Mouse (Mus musculus): ENCODE measurements around the gene A930017K11Rik. TPM values are rescaled to one million over a fixed set of nuclear protein-coding genes. Genes with fewer than 3 reads are reported as not detected.

Gene A930017K11Rik
- polyA plus RNA-seq (2015; fragmentation: Nextera tagmentation; extraction: Ambion mirVana) = 0.05 and 0.09 TPM in 2 replicates

DNA sequence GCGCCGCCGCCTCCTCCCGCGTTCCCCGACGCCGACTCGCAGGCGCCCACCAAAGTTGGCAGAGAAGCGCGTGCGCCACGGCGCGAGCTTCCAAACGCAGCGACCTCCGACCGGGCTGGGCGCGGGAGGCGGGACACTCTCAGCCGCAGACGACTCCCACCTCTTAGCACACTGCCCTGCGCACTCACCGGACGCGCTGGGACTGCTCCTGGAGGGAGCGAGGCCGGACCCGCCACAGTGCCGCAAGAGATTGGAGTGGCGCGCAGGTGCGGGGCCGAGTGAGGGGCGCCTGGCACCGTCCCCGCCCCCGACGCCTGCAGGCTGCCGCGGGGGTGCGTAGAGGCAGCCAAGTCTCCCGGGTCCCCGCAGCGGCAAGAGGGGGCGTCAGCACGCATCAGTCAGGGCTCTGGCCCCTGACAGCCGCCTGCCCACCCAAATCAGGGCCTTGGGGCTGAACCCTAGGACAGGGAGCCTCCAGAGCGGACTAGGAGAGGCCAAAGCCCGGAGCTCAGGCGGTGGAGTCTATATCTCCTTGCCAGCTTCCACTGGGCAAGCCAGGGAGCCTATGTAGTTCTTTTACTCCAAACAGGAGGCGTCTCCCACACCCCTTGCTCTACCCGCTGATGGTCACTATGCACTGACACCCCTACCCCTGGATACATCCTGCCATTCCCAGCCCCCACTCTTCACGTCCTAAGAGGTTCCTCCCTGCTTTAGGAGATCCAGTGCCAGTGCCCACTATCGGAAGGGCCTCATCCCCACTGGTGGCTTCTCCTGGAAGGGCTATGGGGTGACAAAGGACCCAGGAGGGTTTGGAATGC, at the start of gene A930017K11Rik:
TSS of gene A930017K11Rik (minus strand) at position 763 of the 821 bp plus-strand sequence.
- H3K4me3 ChIP-seq (ENCODE audit: low read depth, low read length) = peak within 1 kb of the TSS; percentile 36
- H3K9me3 ChIP-seq (ENCODE audit: control insufficient read depth) = no peaks in the 10 kb centered on the region
- WGBS = 2% methylated on average over 58 of the region's 58 CpGs
- TF ChIP-seq CTCF (IDR thresholded peaks at IDR 0.05; ENCODE audit: low read depth) = no peak
- H3K4me2 ChIP-seq (replicated peaks; ENCODE audit: low read depth) = peak within 1 kb of the TSS; percentile 68
- H3K9ac ChIP-seq (ENCODE audit: low read depth, low read length) = no peak within 1 kb of the TSS
- no peak within 1 kb of the TSS for H3K27ac ChIP-seq (ENCODE audit: low read depth, low read length)
- no peaks in the 10 kb centered on the region for H3K36me3 ChIP-seq (ENCODE audit: control insufficient read depth, insufficient read depth)
- 0 out of 2 replicates have a peak, but pooled peaks have one; percentile 23 for ATAC-seq
- H3K27me3 ChIP-seq (replicated peaks; ENCODE audit: control insufficient read depth, insufficient read depth, low read length) = peaks cover 38% of the 10 kb centered on the region
- H3K4me1 ChIP-seq (replicated peaks; ENCODE audit: control insufficient read depth, insufficient read depth, low read length) = no peaks in the 10 kb centered on the region

GRCm38 (mm10) chr17:25998425-25998824, 46.1 kb upstream of the A930017K11Rik start:
- Histone ChIP-seq H3K4me2 (replicated peaks; ENCODE audit: low read depth) (no peak overlapping the region), H3K9me3 (ENCODE audit: control insufficient read depth) (no peaks in the 10 kb centered on the region), H3K27me3 (replicated peaks; ENCODE audit: control insufficient read depth, insufficient read depth, low read length) (no peaks in the 10 kb centered on the region), H3K4me3 (ENCODE audit: low read depth, low read length) (no peak overlapping the region), H3K36me3 (ENCODE audit: control insufficient read depth, insufficient read depth) (peaks cover 22% of the 10 kb centered on the region), H3K27ac (ENCODE audit: low read depth, low read length) (no peak overlapping the region), H3K9ac (ENCODE audit: low read depth, low read length) (no peak overlapping the region), H3K4me1 (replicated peaks; ENCODE audit: control insufficient read depth, insufficient read depth, low read length) (no peaks in the 10 kb centered on the region)
- ATAC-seq = no peak
- TF ChIP-seq CTCF (IDR thresholded peaks at IDR 0.05; ENCODE audit: low read depth) = no peak
- WGBS = 79% methylated on average over 11 of the region's 11 CpGs

DNA sequence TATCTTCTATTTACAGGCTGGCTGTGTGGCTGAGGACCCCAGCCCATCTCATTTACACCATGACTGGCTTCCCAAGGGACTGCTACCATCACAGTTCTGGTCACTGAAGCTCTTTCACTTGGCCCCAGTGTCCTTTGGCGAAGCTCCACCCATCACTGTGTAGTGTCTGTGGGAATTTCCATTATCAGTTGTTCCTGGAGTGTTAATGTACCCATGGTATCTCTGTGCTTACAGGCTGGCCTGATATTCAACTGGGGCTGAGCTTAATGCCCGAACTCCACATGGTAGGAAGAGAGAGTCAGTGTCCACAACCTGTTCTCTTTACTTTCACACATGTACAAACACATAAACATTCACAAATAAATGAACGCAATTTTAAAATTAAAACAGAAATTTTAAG, 41.1 kb upstream of the A930017K11Rik start:
- no peak overlapping the region for H3K9ac ChIP-seq (ENCODE audit: low read depth, low read length)
- WGBS = 86% methylated on average over 3 of the region's 3 CpGs
- peaks cover 61% of the 10 kb centered on the region for H3K36me3 ChIP-seq (ENCODE audit: control insufficient read depth, insufficient read depth)
- no peak for ATAC-seq
- TF ChIP-seq CTCF (IDR thresholded peaks at IDR 0.05; ENCODE audit: low read depth) = no peak
- no peak overlapping the region for H3K4me2 ChIP-seq (replicated peaks; ENCODE audit: low read depth)
- H3K4me3 ChIP-seq (ENCODE audit: low read depth, low read length) = no peak overlapping the region
- H3K9me3 ChIP-seq (ENCODE audit: control insufficient read depth) = no peaks in the 10 kb centered on the region
- no peaks in the 10 kb centered on the region for H3K27me3 ChIP-seq (replicated peaks; ENCODE audit: control insufficient read depth, insufficient read depth, low read length)
- H3K27ac ChIP-seq (ENCODE audit: low read depth, low read length) = no peak overlapping the region
- H3K4me1 ChIP-seq (replicated peaks; ENCODE audit: control insufficient read depth, insufficient read depth, low read length) = no peaks in the 10 kb centered on the region

GRCm38 (mm10) chr17:25992274-25992673, 39.9 kb upstream of the A930017K11Rik start:
- H3K27me3 ChIP-seq (replicated peaks; ENCODE audit: control insufficient read depth, insufficient read depth, low read length) = no peaks in the 10 kb centered on the region
- H3K9ac ChIP-seq (ENCODE audit: low read depth, low read length) = no peak overlapping the region
- peaks cover 58% of the 10 kb centered on the region for H3K36me3 ChIP-seq (ENCODE audit: control insufficient read depth, insufficient read depth)
- H3K4me3 ChIP-seq (ENCODE audit: low read depth, low read length) = no peak overlapping the region
- no peak for TF ChIP-seq CTCF (IDR thresholded peaks at IDR 0.05; ENCODE audit: low read depth)
- no peak overlapping the region for H3K4me2 ChIP-seq (replicated peaks; ENCODE audit: low read depth)
- WGBS = 87% methylated on average over 4 of the region's 4 CpGs
- no peak overlapping the region for H3K27ac ChIP-seq (ENCODE audit: low read depth, low read length)
- no peaks in the 10 kb centered on the region for H3K9me3 ChIP-seq (ENCODE audit: control insufficient read depth)
- no peaks in the 10 kb centered on the region for H3K4me1 ChIP-seq (replicated peaks; ENCODE audit: control insufficient read depth, insufficient read depth, low read length)
- ATAC-seq = no peak

DNA sequence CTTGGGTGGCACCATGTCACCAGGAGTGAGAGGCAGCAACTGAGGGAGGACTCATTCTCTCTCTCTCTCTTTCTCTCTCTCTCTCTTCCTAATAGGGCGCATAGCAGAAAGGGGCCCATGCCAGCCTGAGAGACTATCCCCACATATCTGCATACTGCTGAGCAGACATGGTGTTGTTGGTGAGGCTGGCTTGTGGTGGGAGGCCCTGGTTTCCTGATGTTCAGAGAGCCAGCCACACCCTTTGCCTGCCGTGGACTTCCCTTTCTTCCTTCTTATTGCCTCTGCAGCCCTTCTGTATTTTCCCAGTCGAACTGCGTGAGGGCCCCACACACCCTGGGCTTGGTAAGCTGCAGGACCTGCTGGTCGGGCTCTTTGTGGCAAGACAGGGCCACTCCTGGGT, 38.0 kb upstream of the A930017K11Rik start:
- H3K36me3 ChIP-seq (ENCODE audit: control insufficient read depth, insufficient read depth) = peaks cover 50% of the 10 kb centered on the region
- TF ChIP-seq CTCF (IDR thresholded peaks at IDR 0.05; ENCODE audit: low read depth) = no peak
- H3K27me3 ChIP-seq (replicated peaks; ENCODE audit: control insufficient read depth, insufficient read depth, low read length) = no peaks in the 10 kb centered on the region
- H3K27ac ChIP-seq (ENCODE audit: low read depth, low read length) = no peak overlapping the region
- H3K9me3 ChIP-seq (ENCODE audit: control insufficient read depth) = no peaks in the 10 kb centered on the region
- H3K4me2 ChIP-seq (replicated peaks; ENCODE audit: low read depth) = no peak overlapping the region
- WGBS = 51% methylated on average over 5 of the region's 5 CpGs
- no peak overlapping the region for H3K4me3 ChIP-seq (ENCODE audit: low read depth, low read length)
- no peaks in the 10 kb centered on the region for H3K4me1 ChIP-seq (replicated peaks; ENCODE audit: control insufficient read depth, insufficient read depth, low read length)
- ATAC-seq = no peak
- no peak overlapping the region for H3K9ac ChIP-seq (ENCODE audit: low read depth, low read length)

DNA sequence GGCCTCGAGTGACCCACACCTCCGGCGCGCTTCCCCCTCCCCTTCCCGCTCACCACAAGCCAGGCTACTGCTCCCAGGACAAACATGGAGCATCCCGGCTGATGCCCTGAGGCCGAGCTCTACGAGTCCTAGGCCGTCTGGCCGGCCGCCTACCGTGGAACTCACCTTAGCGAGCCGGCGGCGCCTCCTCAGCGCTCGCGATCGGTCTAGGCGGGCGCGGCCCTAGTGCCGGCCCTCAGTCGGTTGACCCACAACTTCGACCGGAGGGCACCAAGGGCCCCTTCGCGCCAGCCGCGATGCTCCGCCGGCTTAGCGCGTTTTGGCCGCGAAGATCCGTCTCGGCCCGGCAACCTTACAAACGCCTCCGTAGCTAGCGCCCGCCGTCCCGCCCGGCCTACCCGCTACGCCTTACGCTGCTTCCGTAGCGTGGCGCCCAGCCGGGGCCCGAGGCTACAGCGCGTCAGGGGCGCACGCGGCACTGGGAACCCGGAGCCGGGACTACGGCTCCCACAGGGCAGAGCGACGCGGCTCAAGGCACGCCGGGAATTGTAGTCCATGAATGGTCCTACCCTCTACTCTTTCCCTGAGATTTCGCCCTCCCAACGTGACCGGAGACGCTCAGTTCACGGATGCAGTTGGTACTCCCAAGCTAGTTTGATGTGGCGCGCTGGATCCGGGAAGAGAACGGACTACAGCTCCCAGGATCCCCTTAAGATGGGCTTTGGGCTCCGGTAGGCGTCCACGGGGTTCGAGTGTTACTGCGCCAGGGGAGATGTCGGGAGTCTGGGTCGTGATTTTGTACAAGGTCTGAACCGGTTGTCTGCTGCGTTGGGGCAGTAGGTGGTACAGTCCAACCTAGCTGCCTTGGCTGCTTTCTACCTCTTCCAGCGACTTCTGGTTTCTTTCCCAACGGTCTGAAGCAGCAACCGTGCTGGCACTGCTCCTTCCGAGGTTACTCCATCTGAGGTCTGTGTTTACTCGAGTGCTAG, 33.2 kb upstream of the A930017K11Rik start, which contains the start of gene Capn15:
TSS of gene Capn15 (minus strand) at position 491 of the 989 bp plus-strand sequence.
- H3K9ac ChIP-seq (ENCODE audit: low read depth, low read length) = peak within 1 kb of the TSS; percentile 90
- peaks cover 9% of the 10 kb centered on the region; the same call in 1 of the 2 replicates for H3K4me1 ChIP-seq (replicated peaks; ENCODE audit: control insufficient read depth, insufficient read depth, low read length)
- peak; percentile 17; the same call in 1 of the 2 replicates for TF ChIP-seq CTCF (IDR thresholded peaks at IDR 0.05; ENCODE audit: low read depth)
- H3K4me3 ChIP-seq (ENCODE audit: low read depth, low read length) = peak within 1 kb of the TSS; percentile 87
- ATAC-seq = peak; percentile 94
- no peaks in the 10 kb centered on the region for H3K9me3 ChIP-seq (ENCODE audit: control insufficient read depth)
- H3K36me3 ChIP-seq (ENCODE audit: control insufficient read depth, insufficient read depth) = peaks cover 19% of the 10 kb centered on the region; the same call in 1 of the 2 replicates
- no peaks in the 10 kb centered on the region for H3K27me3 ChIP-seq (replicated peaks; ENCODE audit: control insufficient read depth, insufficient read depth, low read length)
- peak within 1 kb of the TSS; percentile 90 for H3K4me2 ChIP-seq (replicated peaks; ENCODE audit: low read depth)
- under 1% methylated on average over 88 of the region's 91 CpGs for WGBS
- peak within 1 kb of the TSS; percentile 91 for H3K27ac ChIP-seq (ENCODE audit: low read depth, low read length)

Data from intestine, postnatal 0 days (tissue).